Mouse (Mus musculus) stomach, postnatal 0 days (tissue): ENCODE measurements around the gene Fdx1.

Experiments
- CTCF ChIP-seq: IDR thresholded peaks from 2 replicates; pipeline ENCODE4 v1.5.1; 2016; ENCODE audit warnings: antibody characterized with exemption, low read depth, mild to moderate bottlenecking, moderate library complexity
- EP300 ChIP-seq: optimal IDR thresholded peaks from 2 replicates; pipeline ENCODE3; 2016; ENCODE audit warnings: antibody characterized with exemption

GRCm38 (mm10) chr9:52007341-52007740 is 44.0 kb upstream of the Fdx1 start:
- no peak for TF ChIP-seq CTCF
- no peak for TF ChIP-seq EP300
